Mouse (Mus musculus): ENCODE results near the gene Rbm17.
A peak's percentile ranks its signal among the peaks of the same experiment; 100 is the strongest.
"Not testable (repeated sequence)": the region's sequence is repeated elsewhere in the genome, so short reads cannot be mapped to it uniquely, and the experiment has no call there.

The Rbm17 gene

GRCm38 (mm10) chr2:11604053-11604452 is at the start of gene Rbm17:
Rbm17 (minus strand) TSS chr2:11604153.
- no peak for DNase-seq

- DNase-seq = peak in 1 of 2 experiments; percentile 21
Measured at GRCm38 (mm10) chr2:11653330-11653729, 49.4 kb upstream of the Rbm17 start.

GRCm38 (mm10) chr2:11652780-11653179 is 48.8 kb upstream of the Rbm17 start:
- no peak for DNase-seq

- DNase-seq = no peak
Measured at GRCm38 (mm10) chr2:11652196-11652595, 48.2 kb upstream of the Rbm17 start.

GRCm38 (mm10) chr2:11651476-11651875 is 47.5 kb upstream of the Rbm17 start:
- DNase-seq = no peak

- DNase-seq = no peak
Measured at GRCm38 (mm10) chr2:11645297-11645696, 41.3 kb upstream of the Rbm17 start.

- DNase-seq = no peak
Measured at GRCm38 (mm10) chr2:11644057-11644456, 40.1 kb upstream of the Rbm17 start.

GRCm38 (mm10) chr2:11642451-11642941 is 38.5 kb upstream of the Rbm17 start, which contains the start of gene Il2ra:
Il2ra (plus strand) TSS chr2:11642807.
- DNase-seq = no peak

GRCm38 (mm10) chr2:11637115-11637514 is 33.2 kb upstream of the Rbm17 start:
- no peak for DNase-seq

- DNase-seq = no peak
Measured at GRCm38 (mm10) chr2:11636138-11636480, 32.2 kb upstream of the Rbm17 start.

GRCm38 (mm10) chr2:11635471-11636137 is 31.7 kb upstream of the Rbm17 start:
- DNase-seq = no peak

GRCm38 (mm10) chr2:11635035-11635434 is 31.1 kb upstream of the Rbm17 start:
- DNase-seq = no peak

- DNase-seq = no peak
Measured at GRCm38 (mm10) chr2:11625890-11626289, 21.9 kb upstream of the Rbm17 start, which contains the start of gene Gm17490. Gm17490 (minus strand) TSS chr2:11626264.

GRCm38 (mm10) chr2:11623726-11624125 is 19.8 kb upstream of the Rbm17 start:
- no peak for DNase-seq

- no peak for DNase-seq
Measured at GRCm38 (mm10) chr2:11623173-11623572, 19.2 kb upstream of the Rbm17 start.

GRCm38 (mm10) chr2:11619598-11619997 is 15.6 kb upstream of the Rbm17 start:
- DNase-seq = no peak

- DNase-seq = no peak
Measured at GRCm38 (mm10) chr2:11616846-11617245, 12.9 kb upstream of the Rbm17 start.

- not testable (repeated sequence) for DNase-seq
Measured at GRCm38 (mm10) chr2:11612939-11613338, 9.0 kb upstream of the Rbm17 start.

GRCm38 (mm10) chr2:11606718-11607117 is 2.8 kb upstream of the Rbm17 start:
- DNase-seq = not testable (repeated sequence)

GRCm38 (mm10) chr2:11604911-11605310 is 958 bp upstream of the Rbm17 start:
- DNase-seq = no peak

- peak; percentile 93 to 95 for DNase-seq
Measured at GRCm38 (mm10) chr2:11602506-11603489, 1.2 kb downstream of the Rbm17 start.

GRCm38 (mm10) chr2:11601795-11602194 is 2.2 kb downstream of the Rbm17 start:
- DNase-seq = no peak

- DNase-seq = no peak
Measured at GRCm38 (mm10) chr2:11597906-11598305, 6.0 kb downstream of the Rbm17 start.

GRCm38 (mm10) chr2:11596690-11597089 is 7.3 kb downstream of the Rbm17 start:
- DNase-seq = no peak

Data from lung, adult 18-20 months (tissue).